Mouse (Mus musculus) kidney, postnatal 0 days (tissue): ENCODE data around the gene Pklr. TPM values are rescaled to one million over a fixed set of nuclear protein-coding genes. Genes with fewer than 3 reads are reported as not detected.

Experiments used
- ATAC-seq: fragments of 200-750 bp; cut with Nextera tagmentation; replicated peaks from 2 replicates; pipeline ENCODE4 v1.8.0; 2017; ENCODE audit warnings: low read depth, moderate number of reproducible peaks, moderate TSS enrichment, moderate library complexity; ENCODE audit not compliant: low FRiP score
- DNase-seq: peaks from one replicate; pipeline ENCODE4 v3.0.0-alpha.2; 2016; ENCODE audit warnings: low spot score
- H3K27ac ChIP-seq: fragments of 300-500 bp; sonication (generic); 2 replicates; pipeline ENCODE4 v1.5.1; 2014; ENCODE audit warnings: mild to moderate bottlenecking
- H3K27me3 ChIP-seq: fragments of 300-500 bp; sonication (generic); 2 replicates; pipeline ENCODE4 v1.6.1; 2014; ENCODE audit warnings: low read length, mixed read lengths; ENCODE audit not compliant: insufficient read depth
- H3K36me3 ChIP-seq: fragments of 300-500 bp; sonication (generic); 2 replicates; pipeline ENCODE4 v1.6.1; 2014; ENCODE audit warnings: low read length, mixed read lengths; ENCODE audit not compliant: insufficient read depth
- H3K4me1 ChIP-seq: fragments of 300-500 bp; sonication (generic); replicated peaks from 2 replicates; pipeline ENCODE4 v1.6.1; 2014; ENCODE audit warnings: antibody characterized with exemption, low read length, mixed read lengths; ENCODE audit not compliant: insufficient read depth
- H3K4me2 ChIP-seq: fragments of 300-500 bp; sonication (generic); 2 replicates; pipeline ENCODE4 v1.6.1; 2014; ENCODE audit warnings: mild to moderate bottlenecking, low read length, moderate library complexity, mixed read lengths
- H3K4me3 ChIP-seq: fragments of 300-500 bp; sonication (generic); replicated peaks from 2 replicates; pipeline ENCODE4 v1.5.1; 2014; ENCODE audit warnings: low read depth, low read length
- H3K9ac ChIP-seq: fragments of 300-500 bp; sonication (generic); 2 replicates; pipeline ENCODE4 v1.6.1; 2014; ENCODE audit warnings: low read depth, low read length
- H3K9me3 ChIP-seq: fragments of 300-500 bp; sonication (generic); replicated peaks from 2 replicates; pipeline ENCODE4 v1.6.1; 2016; ENCODE audit warnings: low read length, inconsistent platforms, mixed read lengths
- CTCF ChIP-seq: IDR thresholded peaks from 2 replicates; pipeline ENCODE4 v1.5.1; 2016; ENCODE audit warnings: antibody characterized with exemption, low read depth, mild to moderate bottlenecking, moderate library complexity
- WGBS: fragments of 180-500 bp; shearing (Covaris S2); extraction: QIAGEN DNeasy Blood & Tissue Kit; methylation state at CpG from one replicate; pipeline ENCODE4 v1.1.7; 2014; 5-methylcytosine and 5-hydroxymethylcytosine counted together
- polyA plus RNA-seq: library from polyadenylated mRNA; unstranded; fragments of >200 nt; fragmentation: Nextera tagmentation; extraction: Ambion mirVana; gene quantifications from 2 replicates; pipeline ENCODE4 v1.2.1, GENCODE M21; 2015

Gene Pklr
- polyA plus RNA-seq, 1 experiment from 2014 or later, result 3.7 TPM

- DNase-seq (peak; percentile 95), ATAC-seq (peak; percentile 87)
- H3K4me3 ChIP-seq, result peak within 1 kb of the TSS; percentile 61
- 6% methylated on average over 38 of the region's 39 CpGs for WGBS
- H3K36me3 ChIP-seq, result peaks cover 25% of the 10 kb centered on the region; the same call in 1 of the 2 replicates
- peak within 1 kb of the TSS; percentile 99 for H3K4me2 ChIP-seq
- TF ChIP-seq CTCF, result peak; percentile 31; the same call in 1 of the 2 replicates
- H3K9ac ChIP-seq, result peak within 1 kb of the TSS; percentile 75
- peak within 1 kb of the TSS; percentile 73 for H3K27ac ChIP-seq
- H3K9me3 ChIP-seq, result no peaks in the 10 kb centered on the region
- no peaks in the 10 kb centered on the region for H3K27me3 ChIP-seq
- peaks cover 23% of the 10 kb centered on the region; the same call in 1 of the 2 replicates for H3K4me1 ChIP-seq
Observed at GRCm38 (mm10) chr3:89183058-89183958, 47.4 kb downstream of the Pklr start, which contains the start of gene Fam189b. TSS of gene Fam189b (plus strand) at chr3:89183143.

DNA sequence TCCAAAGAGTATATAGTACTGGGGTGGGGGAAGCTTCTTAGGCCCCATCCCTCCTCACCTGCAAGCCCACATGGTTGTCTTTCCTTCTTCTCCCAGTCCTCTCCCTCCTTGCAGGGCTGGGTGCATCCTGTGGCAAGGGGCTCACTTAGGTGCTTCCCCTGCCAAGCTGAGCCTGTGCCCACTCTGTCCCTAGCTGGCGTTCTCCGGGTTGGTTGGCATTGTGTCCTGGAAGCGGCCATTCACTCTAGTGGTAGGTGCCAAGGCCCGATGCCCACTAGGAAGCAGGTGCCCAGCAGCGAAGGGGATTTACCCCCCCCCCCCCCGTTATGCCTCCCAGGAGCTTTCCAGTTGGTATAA, 48.0 kb downstream of the Pklr start:
- Histone ChIP-seq H3K9me3 (no peaks in the 10 kb centered on the region), H3K9ac (peak overlapping the region; percentile 75; the same call in 1 of the 2 replicates), H3K27me3 (no peaks in the 10 kb centered on the region), H3K36me3 (peaks cover 23% of the 10 kb centered on the region; the same call in 1 of the 2 replicates), H3K27ac (peak overlapping the region; percentile 73; the same call in 1 of the 2 replicates), H3K4me1 (peaks cover 20% of the 10 kb centered on the region; the same call in 1 of the 2 replicates), H3K4me2 (peak overlapping the region; percentile 99), H3K4me3 (peak overlapping the region; percentile 61)
- ATAC-seq (no peak), DNase-seq (no peak)
- WGBS, result 64% methylated on average over 6 of the region's 6 CpGs
- no peak for TF ChIP-seq CTCF

DNA sequence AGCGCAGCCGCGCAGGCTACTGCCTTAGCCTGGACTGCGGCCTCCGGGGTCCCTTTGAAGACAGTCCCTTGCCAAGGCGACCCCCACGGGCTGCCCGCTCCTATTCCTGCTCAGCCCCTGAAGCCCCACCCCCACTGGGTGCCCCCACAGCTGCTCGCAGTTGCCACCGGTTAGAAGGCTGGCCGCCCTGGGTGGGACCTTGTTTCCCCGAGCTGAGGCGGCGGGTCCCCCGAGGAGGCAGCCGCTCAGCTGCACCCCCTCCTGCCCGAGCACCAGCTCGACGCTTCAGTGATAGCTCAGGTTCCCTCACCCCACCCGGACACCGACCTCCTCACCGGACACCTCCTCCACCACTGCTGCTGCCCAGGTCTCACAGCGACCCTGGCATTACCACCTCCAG, 51.3 kb downstream of the Pklr start:
- H3K4me1 ChIP-seq, result peaks cover 20% of the 10 kb centered on the region; the same call in 1 of the 2 replicates

GRCm38 (mm10) chr3:89187690-89188477, 51.9 kb downstream of the Pklr start:
- ATAC-seq (no peak), DNase-seq (no peak)
- no peak overlapping the region for H3K4me3 ChIP-seq
- H3K4me1 ChIP-seq, result peaks cover 20% of the 10 kb centered on the region; the same call in 1 of the 2 replicates
- 61% methylated on average over 18 of the region's 18 CpGs for WGBS
- no peaks in the 10 kb centered on the region for H3K9me3 ChIP-seq
- no peaks in the 10 kb centered on the region for H3K27me3 ChIP-seq
- TF ChIP-seq CTCF, result no peak
- H3K27ac ChIP-seq, result no peak overlapping the region
- 0 out of 2 replicates have a peak overlapping the region, but pooled peaks have one; percentile 28 for H3K4me2 ChIP-seq
- H3K9ac ChIP-seq, result no peak overlapping the region
- no peaks in the 10 kb centered on the region for H3K36me3 ChIP-seq

More for the DNA sequence above, 51.3 kb downstream of the Pklr start:
- Histone ChIP-seq H3K9ac (no peak overlapping the region), H3K4me3 (no peak overlapping the region), H3K27me3 (no peaks in the 10 kb centered on the region), H3K9me3 (no peaks in the 10 kb centered on the region), H3K36me3 (no peaks in the 10 kb centered on the region), H3K4me2 (peak overlapping the region; percentile 28; the same call in 1 of the 2 replicates), H3K27ac (no peak overlapping the region)
- ATAC-seq (no peak), DNase-seq (no peak)
- no peak for TF ChIP-seq CTCF
- 43% methylated on average over 20 of the region's 23 CpGs for WGBS

DNA sequence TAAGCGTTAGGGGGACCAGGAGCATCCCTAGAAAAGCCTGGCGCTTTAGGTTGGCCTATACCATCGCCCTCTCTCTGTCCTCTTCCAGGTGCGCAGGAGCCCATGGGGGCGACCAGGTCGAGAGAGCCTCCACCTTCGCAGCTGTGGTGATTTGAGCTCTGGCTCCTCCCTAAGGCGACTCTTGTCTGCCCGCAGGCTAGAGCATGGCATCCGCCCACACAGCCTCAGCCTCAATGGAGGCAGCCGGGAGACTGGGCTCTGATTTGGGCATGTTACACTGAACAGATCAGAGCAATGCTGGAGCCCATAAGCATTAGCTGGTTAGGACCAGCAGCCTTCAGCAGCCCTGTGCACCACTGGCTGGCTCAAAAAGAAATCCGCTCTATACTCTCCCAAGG, 52.5 kb downstream of the Pklr start:
- Histone ChIP-seq H3K9me3 (no peaks in the 10 kb centered on the region), H3K4me1 (peaks cover 18% of the 10 kb centered on the region; the same call in 1 of the 2 replicates), H3K36me3 (no peaks in the 10 kb centered on the region), H3K27me3 (no peaks in the 10 kb centered on the region), H3K9ac (no peak overlapping the region), H3K27ac (no peak overlapping the region), H3K4me2 (no peak overlapping the region), H3K4me3 (no peak overlapping the region)
- no peak for TF ChIP-seq CTCF
- DNase-seq, result no peak
- no peak for ATAC-seq
- WGBS, result 61% methylated on average over 12 of the region's 12 CpGs

DNA sequence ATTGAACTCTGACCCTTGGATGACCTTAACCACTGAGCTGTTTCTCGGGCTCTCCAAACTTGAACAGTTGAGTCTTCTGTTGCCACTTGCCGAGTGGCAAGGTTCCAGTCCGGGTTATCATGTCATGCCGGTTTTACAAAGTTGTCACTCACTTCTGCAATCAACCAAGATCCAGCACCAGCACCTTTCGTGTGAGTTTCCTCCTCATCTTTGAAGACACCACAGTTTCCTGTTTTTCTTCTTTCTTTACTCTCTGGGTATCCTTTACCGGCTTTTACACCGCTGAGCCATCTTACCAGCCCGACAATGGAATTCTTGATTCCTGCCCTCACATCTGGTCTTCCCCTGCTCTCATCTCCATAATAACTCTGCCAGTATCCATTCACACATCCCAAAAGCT, 54.5 kb downstream of the Pklr start:
- Histone ChIP-seq H3K4me1 (peaks cover 11% of the 10 kb centered on the region), H3K4me3 (no peak overlapping the region), H3K36me3 (no peaks in the 10 kb centered on the region), H3K4me2 (no peak overlapping the region), H3K27ac (no peak overlapping the region), H3K9ac (no peak overlapping the region), H3K27me3 (no peaks in the 10 kb centered on the region), H3K9me3 (no peaks in the 10 kb centered on the region)
- DNase-seq, result no peak
- ATAC-seq, result no peak
- no peak for TF ChIP-seq CTCF
- WGBS, result 82% methylated on average over 8 of the region's 8 CpGs
